Mouse (Mus musculus) C2C12 (cell line): ENCODE results near the gene Akr1c19. TPM values are rescaled to one million over a fixed set of nuclear protein-coding genes. Genes with fewer than 3 reads are reported as not detected.
"Not testable (repeated sequence)": the region's sequence is repeated elsewhere in the genome, so short reads cannot be mapped to it uniquely, and the experiment has no call there.

Experiments used
- H3K27me3 ChIP-seq: one replicate; pipeline ENCODE4 v1.6.1; 2011; ENCODE audit not compliant: control insufficient read depth, insufficient read depth, insufficient read length
- H3K36me3 ChIP-seq: one replicate; pipeline ENCODE4 v1.6.1; 2011; ENCODE audit not compliant: control insufficient read depth, insufficient read depth
- H3K4me3 ChIP-seq: one replicate; pipeline ENCODE4 v1.5.1; 2011; ENCODE audit warnings: mild to moderate bottlenecking, control low read depth; ENCODE audit not compliant: poor library complexity, insufficient read depth, severe bottlenecking
- H3K79me2 ChIP-seq: one replicate; pipeline ENCODE4 v1.6.1; 2011; ENCODE audit not compliant: control insufficient read depth, insufficient read depth
- H3K79me3 ChIP-seq: one replicate; pipeline ENCODE4 v1.6.1; 2011; ENCODE audit warnings: low read depth, control low read depth
- H3ac ChIP-seq: one replicate; pipeline ENCODE3; 2011; ENCODE audit warnings: low read depth; ENCODE audit not compliant: control insufficient read depth, insufficient read length
- CEBPB ChIP-seq: IDR thresholded peaks from one replicate; pipeline ENCODE4 v1.6.1; 2011; ENCODE audit warnings: low read depth, mild to moderate bottlenecking, control low read depth, moderate library complexity
- CTCF ChIP-seq: IDR thresholded peaks from one replicate; pipeline ENCODE4 v1.5.1; 2011; ENCODE audit not compliant: control insufficient read depth, insufficient read depth, insufficient read length
- FOSL1 ChIP-seq: IDR thresholded peaks from one replicate; pipeline ENCODE4 v1.8.0; 2011; ENCODE audit warnings: mild to moderate bottlenecking, low read length; ENCODE audit not compliant: poor library complexity, insufficient read depth, severe bottlenecking
- MAX ChIP-seq: IDR thresholded peaks from one replicate; pipeline ENCODE4 v1.6.1; 2011; ENCODE audit warnings: mild to moderate bottlenecking, control low read depth
- MYOD1 ChIP-seq: IDR thresholded peaks from one replicate; pipeline ENCODE4 v1.6.1; 2011; ENCODE audit warnings: low read depth; ENCODE audit not compliant: control insufficient read depth, insufficient read length
- MYOG ChIP-seq: IDR thresholded peaks from one replicate; pipeline ENCODE4 v1.6.1; 2011; ENCODE audit not compliant: control insufficient read depth, insufficient read length; ENCODE audit errors: extremely low read depth
- USF1 ChIP-seq: IDR thresholded peaks from one replicate; pipeline ENCODE4 v1.6.1; 2011; ENCODE audit warnings: low read depth, mild to moderate bottlenecking, control low read depth, moderate library complexity
- polyA plus RNA-seq: library from polyadenylated mRNA; unstranded; fragments of >200 nt; fragmentation: generic; extraction: Trizol; gene quantifications from one replicate; pipeline ENCODE4 v1.2.1, GENCODE M21; 2012; ENCODE audit warnings: missing spikeins

Akr1c19 gene
- polyA plus RNA-seq, 1 experiment = not detected

DNA sequence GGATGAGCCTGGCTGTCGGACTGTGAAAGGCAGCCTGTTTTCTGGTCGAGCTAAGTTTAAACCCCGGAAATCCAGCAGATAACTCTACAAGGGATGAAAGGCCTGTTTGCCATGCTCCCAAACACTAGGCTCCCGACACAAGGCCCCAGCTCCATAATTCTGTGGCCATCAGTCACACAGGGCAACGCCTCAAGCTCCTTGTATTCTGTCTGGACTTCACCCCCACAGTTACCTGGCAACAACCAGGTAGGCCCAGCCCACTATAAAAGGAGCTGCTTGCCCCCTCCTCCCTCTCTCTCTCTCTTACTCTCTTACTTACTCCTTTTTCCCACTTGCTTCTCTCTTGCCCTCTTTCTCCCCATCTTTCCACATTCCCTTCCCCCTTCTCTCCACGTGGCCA lies 28.8 kb downstream of the Akr1c19 start:
- no peaks in the 10 kb centered on the region for H3K79me2 ChIP-seq
- no peaks in the 10 kb centered on the region for H3K36me3 ChIP-seq
- H3K27me3 ChIP-seq = no peaks in the 10 kb centered on the region
- H3K79me3 ChIP-seq = no peaks in the 10 kb centered on the region
- H3K4me3 ChIP-seq = no peak overlapping the region
- no peak for TF ChIP-seq MAX
- H3ac ChIP-seq = no peak overlapping the region

DNA sequence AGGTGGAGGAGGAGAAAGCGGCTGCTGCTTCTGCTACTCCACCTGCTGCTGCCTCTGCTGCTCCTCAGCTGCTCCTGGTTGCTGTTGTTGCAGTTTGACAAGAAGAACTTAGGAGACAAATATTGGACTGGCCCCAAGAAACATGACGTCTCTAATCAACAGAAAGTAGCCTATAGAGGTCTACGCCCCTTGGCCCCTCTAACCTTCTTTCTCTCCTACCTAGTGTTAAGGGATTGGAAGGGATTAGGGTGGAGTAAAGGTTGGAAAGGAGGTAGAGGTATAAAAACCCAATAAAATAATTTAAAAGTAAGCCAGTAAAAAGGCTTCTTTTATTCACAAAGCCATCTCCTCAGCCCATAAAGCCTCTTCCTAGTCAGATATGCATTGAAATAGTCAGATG lies 36.1 kb downstream of the Akr1c19 start:
- TF ChIP-seq MAX = no peak
- no peak for TF ChIP-seq CTCF
- no peak for TF ChIP-seq CEBPB
- TF ChIP-seq MYOG = no peak
- TF ChIP-seq MYOD1 = no peak
- TF ChIP-seq FOSL1 = no peak
- no peak for TF ChIP-seq USF1
- Histone ChIP-seq H3K27me3 (no peaks in the 10 kb centered on the region), H3K79me2 (no peaks in the 10 kb centered on the region), H3K4me3 (no peak overlapping the region), H3ac (no peak overlapping the region), H3K36me3 (no peaks in the 10 kb centered on the region), H3K79me3 (no peaks in the 10 kb centered on the region)

DNA sequence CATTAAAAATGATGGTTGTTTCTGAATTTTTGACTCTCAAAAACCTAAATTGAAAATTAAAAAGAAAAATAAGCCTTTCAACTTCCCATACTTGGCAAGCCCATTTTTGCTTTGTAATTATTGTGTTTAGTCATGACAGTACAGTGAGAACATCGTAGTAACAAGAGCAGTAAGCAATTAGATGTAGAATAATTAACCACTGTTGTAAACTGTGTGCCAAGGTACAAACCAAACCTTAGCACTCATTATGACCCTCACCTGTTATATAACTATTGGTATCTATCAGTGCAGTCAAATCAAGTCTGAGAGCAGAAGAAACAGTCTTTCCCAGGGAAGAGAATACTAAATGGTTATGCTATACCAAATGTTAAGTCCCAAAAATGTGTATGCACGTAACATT lies 36.5 kb downstream of the Akr1c19 start:
- Histone ChIP-seq H3K4me3 (no peak overlapping the region), H3ac (no peak overlapping the region), H3K27me3 (no peaks in the 10 kb centered on the region), H3K36me3 (no peaks in the 10 kb centered on the region), H3K79me3 (no peaks in the 10 kb centered on the region), H3K79me2 (no peaks in the 10 kb centered on the region)
- TF ChIP-seq MYOD1 (no peak), FOSL1 (no peak), MYOG (no peak), CTCF (no peak), USF1 (no peak), CEBPB (no peak), MAX (no peak)

DNA sequence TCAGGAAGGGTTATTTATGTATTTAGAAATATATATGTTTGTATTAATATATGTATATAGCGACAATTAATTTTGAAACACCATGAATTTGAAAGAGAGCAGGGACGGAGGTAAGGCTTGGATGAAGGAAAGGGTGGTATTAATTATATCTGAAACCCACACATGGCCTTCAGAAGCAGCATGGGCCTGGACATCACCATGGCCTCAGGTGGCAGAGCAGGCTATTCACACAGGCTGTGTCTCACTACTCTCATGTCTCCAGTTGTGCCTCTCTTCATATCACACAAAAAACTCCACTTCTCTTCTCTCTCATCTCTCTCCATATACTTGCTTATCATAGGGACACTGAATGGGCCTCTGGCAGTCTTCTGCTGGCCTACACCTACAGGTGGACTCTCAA lies 37.0 kb downstream of the Akr1c19 start:
- H3ac ChIP-seq, H3K27me3 ChIP-seq, H3K36me3 ChIP-seq, H3K79me3 ChIP-seq, H3K4me3 ChIP-seq, H3K79me2 ChIP-seq: not testable (repeated sequence)

DNA sequence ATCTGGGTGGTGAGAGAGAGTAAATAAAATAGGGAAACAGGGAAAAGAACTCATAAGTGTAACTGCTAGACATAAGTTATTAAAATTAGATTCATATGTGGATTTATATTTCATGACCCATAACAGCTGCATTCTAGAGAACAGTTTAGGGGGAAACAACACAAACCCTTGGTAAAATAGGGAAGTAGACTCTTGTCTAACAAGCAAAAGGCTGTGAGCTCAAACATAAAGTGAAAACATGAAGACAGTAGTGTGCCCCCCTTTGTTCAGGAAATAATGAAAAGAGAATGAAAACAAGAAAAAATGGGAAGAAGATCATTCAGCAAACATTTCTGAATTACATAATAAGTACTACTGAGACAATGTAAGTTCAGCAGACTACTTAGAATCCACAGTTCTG lies 42.4 kb downstream of the Akr1c19 start:
- TF ChIP-seq CTCF = no peak
- TF ChIP-seq CEBPB = no peak
- TF ChIP-seq MYOD1 = no peak
- no peak for TF ChIP-seq USF1
- no peak for TF ChIP-seq MYOG
- TF ChIP-seq MAX = no peak
- no peak for TF ChIP-seq FOSL1
- Histone ChIP-seq H3K27me3 (no peaks in the 10 kb centered on the region), H3K36me3 (no peaks in the 10 kb centered on the region)

DNA sequence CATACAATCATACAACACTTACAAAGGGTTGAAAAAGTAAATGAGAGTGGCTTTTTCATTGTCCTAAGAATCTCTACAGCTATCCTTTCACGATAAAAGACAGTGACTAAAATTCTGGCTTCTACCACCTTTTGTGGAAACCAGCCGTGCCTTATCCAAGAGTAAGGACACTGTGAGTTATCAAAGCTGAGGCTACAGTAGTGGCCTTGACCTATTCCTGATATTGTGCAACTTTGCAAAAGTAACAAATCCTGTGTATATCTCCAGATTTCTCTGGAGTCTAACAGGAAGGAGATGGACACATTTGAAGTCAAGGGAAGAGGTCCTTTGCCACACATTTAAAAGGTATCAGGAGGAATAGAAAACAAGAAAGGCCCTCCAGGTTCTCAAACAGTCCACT lies 49.0 kb downstream of the Akr1c19 start:
- no peak for TF ChIP-seq CEBPB
- TF ChIP-seq FOSL1 = no peak
- TF ChIP-seq USF1 = no peak
- no peak for TF ChIP-seq CTCF
- TF ChIP-seq MYOD1 = no peak
- no peak for TF ChIP-seq MYOG
- TF ChIP-seq MAX = no peak
- Histone ChIP-seq H3K36me3 (no peaks in the 10 kb centered on the region), H3K4me3 (no peak overlapping the region), H3K79me3 (no peaks in the 10 kb centered on the region), H3K27me3 (no peaks in the 10 kb centered on the region), H3ac (no peak overlapping the region), H3K79me2 (no peaks in the 10 kb centered on the region)

More for the DNA sequence above, 42.4 kb downstream of the Akr1c19 start:
- Histone ChIP-seq H3K79me2 (no peaks in the 10 kb centered on the region), H3K4me3 (no peak overlapping the region), H3ac (no peak overlapping the region), H3K79me3 (no peaks in the 10 kb centered on the region)

DNA sequence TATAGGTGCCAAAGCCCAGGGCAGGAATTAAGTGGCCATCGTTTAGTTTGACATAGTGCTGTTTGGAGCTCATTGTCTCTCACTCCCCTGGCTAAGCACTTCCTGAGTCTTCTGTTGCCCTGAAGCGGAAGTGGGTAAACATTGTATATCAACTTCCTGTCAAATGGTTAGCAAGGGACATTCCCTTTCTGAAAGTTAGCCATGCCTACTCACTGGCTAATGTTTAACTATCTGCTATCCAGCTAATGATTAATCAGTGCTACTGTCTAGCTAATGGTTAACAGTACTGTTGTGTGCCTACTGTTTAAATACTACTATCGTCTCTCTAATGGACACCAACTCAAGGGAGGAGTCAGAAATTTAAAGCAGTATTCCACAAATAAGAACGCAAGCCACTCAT lies 50.8 kb downstream of the Akr1c19 start, which contains the start of gene Akr1c12:
Gene Akr1c12 (minus strand): TSS at position 150 of the 400 bp plus-strand sequence.
- no peak for TF ChIP-seq MYOD1
- no peak for TF ChIP-seq CTCF
- no peak for TF ChIP-seq FOSL1
- TF ChIP-seq MYOG = no peak
- no peak for TF ChIP-seq USF1
- no peak for TF ChIP-seq CEBPB
- TF ChIP-seq MAX = no peak
- Histone ChIP-seq H3K36me3 (no peaks in the 10 kb centered on the region), H3K79me2 (no peaks in the 10 kb centered on the region), H3K79me3 (no peaks in the 10 kb centered on the region), H3K4me3 (no peak within 1 kb of the TSS), H3K27me3 (no peaks in the 10 kb centered on the region), H3ac (no peak within 1 kb of the TSS)
